Mouse (Mus musculus) heart, postnatal 0 days (tissue): ENCODE measurements at regions not wholly inside any gene's neighbourhood (a gene's known extent, or its start where the extent isn't known, plus 50 kb on each side); places are given as distances from the start of the nearest gene placed in this dataset.

Source experiments
- ATAC-seq: fragments of 200-750 bp; cut with Nextera tagmentation; 2 replicates; pipeline ENCODE4 v1.8.0; 2017; ENCODE audit warnings: low read depth, moderate number of reproducible peaks, moderate library complexity; ENCODE audit not compliant: insufficient read depth
- DNase-seq: peaks from one replicate; pipeline ENCODE4 v3.0.0-alpha.2; 2016; ENCODE audit warnings: low spot score
- H3K27ac ChIP-seq: fragments of 300-500 bp; sonication (generic); 2 replicates; pipeline ENCODE4 v1.5.1; 2014; ENCODE audit warnings: low read depth, mild to moderate bottlenecking
- H3K27me3 ChIP-seq: fragments of 300-500 bp; sonication (generic); 2 replicates; pipeline ENCODE4 v1.6.1; 2014; ENCODE audit warnings: low read length, mixed read lengths; ENCODE audit not compliant: control insufficient read depth, insufficient read depth
- H3K36me3 ChIP-seq: fragments of 300-500 bp; sonication (generic); replicated peaks from 2 replicates; pipeline ENCODE4 v1.6.1; 2014; ENCODE audit warnings: low read length, mixed read lengths; ENCODE audit not compliant: control insufficient read depth, insufficient read depth
- H3K4me1 ChIP-seq: fragments of 300-500 bp; sonication (generic); 2 replicates; pipeline ENCODE4 v1.6.1; 2014; ENCODE audit warnings: antibody characterized with exemption; ENCODE audit not compliant: control insufficient read depth, insufficient read depth
- H3K4me2 ChIP-seq: fragments of 300-500 bp; sonication (generic); 2 replicates; pipeline ENCODE4 v1.6.1; 2014; ENCODE audit warnings: low read depth, mild to moderate bottlenecking, low read length, moderate library complexity
- H3K4me3 ChIP-seq: fragments of 300-500 bp; sonication (generic); 2 replicates; pipeline ENCODE4 v1.5.1; 2014; ENCODE audit warnings: low read depth, low read length
- H3K9ac ChIP-seq: fragments of 300-500 bp; sonication (generic); replicated peaks from 2 replicates; pipeline ENCODE4 v1.6.1; 2014; ENCODE audit warnings: low read depth, low read length, mixed read lengths
- H3K9me3 ChIP-seq: fragments of 300-500 bp; sonication (generic); replicated peaks from 2 replicates; pipeline ENCODE4 v1.6.1; 2016; ENCODE audit warnings: low read length; ENCODE audit not compliant: control insufficient read depth
- CTCF ChIP-seq: IDR thresholded peaks from 2 replicates; pipeline ENCODE4 v1.5.1; 2016; ENCODE audit warnings: antibody characterized with exemption, control low read depth, low read depth
- EP300 ChIP-seq: IDR thresholded peaks from 2 replicates; pipeline ENCODE4 v1.6.1; 2016; ENCODE audit warnings: antibody characterized with exemption, low read depth
- WGBS: fragments of 180-500 bp; shearing (Covaris S2); extraction: QIAGEN DNeasy Blood & Tissue Kit; methylation state at CpG from one replicate; pipeline ENCODE4 v1.1.7; 2014; 5-methylcytosine and 5-hydroxymethylcytosine counted together

- Histone ChIP-seq H3K4me3 (no peak overlapping the region), H3K4me1 (0 out of 2 replicates have a peak, but pooled peaks cover 3% of the 10 kb centered on the region), H3K27me3 (no peaks in the 10 kb centered on the region), H3K4me2 (no peak overlapping the region), H3K9me3 (no peaks in the 10 kb centered on the region), H3K36me3 (no peaks in the 10 kb centered on the region), H3K9ac (no peak overlapping the region), H3K27ac (no peak overlapping the region)
- WGBS = 79% methylated on average over 4 of the region's 4 CpGs
- ATAC-seq = no peak
- TF ChIP-seq CTCF (no peak), EP300 (no peak)
- no peak for DNase-seq
Observed at GRCm38 (mm10) chr6:94780621-94781020, 80.7 kb upstream of the Lrig1 start.

GRCm38 (mm10) chr6:94779854-94780253 is 79.9 kb upstream of the Lrig1 start:
- H3K4me2 ChIP-seq = no peak overlapping the region
- H3K27ac ChIP-seq = peak overlapping the region; percentile 19; the same call in 1 of the 2 replicates
- ATAC-seq = peak; percentile 43; the same call in 1 of the 2 replicates
- H3K4me1 ChIP-seq = 0 out of 2 replicates have a peak, but pooled peaks cover 3% of the 10 kb centered on the region
- no peaks in the 10 kb centered on the region for H3K9me3 ChIP-seq
- DNase-seq = peak; percentile 63
- no peak for TF ChIP-seq EP300
- TF ChIP-seq CTCF = no peak
- no peak overlapping the region for H3K4me3 ChIP-seq
- whole genome bisulfite sequencing = 43% methylated on average over 7 of the region's 7 CpGs
- no peaks in the 10 kb centered on the region for H3K27me3 ChIP-seq
- no peak overlapping the region for H3K9ac ChIP-seq
- no peaks in the 10 kb centered on the region for H3K36me3 ChIP-seq

GRCm38 (mm10) chr6:94779213-94779612 is 79.3 kb upstream of the Lrig1 start:
- TF ChIP-seq CTCF (no peak), EP300 (no peak)
- Histone ChIP-seq H3K4me1 (peaks cover 4% of the 10 kb centered on the region; the same call in 1 of the 2 replicates), H3K4me3 (no peak overlapping the region), H3K4me2 (no peak overlapping the region), H3K9ac (no peak overlapping the region), H3K27ac (peak overlapping the region; percentile 19; the same call in 1 of the 2 replicates), H3K9me3 (no peaks in the 10 kb centered on the region), H3K36me3 (no peaks in the 10 kb centered on the region), H3K27me3 (no peaks in the 10 kb centered on the region)
- 51% methylated on average over 7 of the region's 7 CpGs for WGBS
- DNase-seq (no peak), ATAC-seq (no peak)

GRCm38 (mm10) chr6:94778797-94779196 is 78.8 kb upstream of the Lrig1 start:
- H3K4me2 ChIP-seq = no peak overlapping the region
- no peak overlapping the region for H3K9ac ChIP-seq
- 9% methylated on average over 1 of the region's 1 CpGs for WGBS
- no peak for ATAC-seq
- H3K36me3 ChIP-seq = no peaks in the 10 kb centered on the region
- H3K4me1 ChIP-seq = peaks cover 8% of the 10 kb centered on the region; the same call in 1 of the 2 replicates
- TF ChIP-seq EP300 (no peak), CTCF (no peak)
- H3K4me3 ChIP-seq = no peak overlapping the region
- no peak for DNase-seq
- H3K27ac ChIP-seq = no peak overlapping the region
- no peaks in the 10 kb centered on the region for H3K9me3 ChIP-seq
- H3K27me3 ChIP-seq = no peaks in the 10 kb centered on the region

- Histone ChIP-seq H3K4me2 (no peak overlapping the region), H3K4me3 (no peak overlapping the region), H3K27me3 (no peaks in the 10 kb centered on the region), H3K9ac (no peak overlapping the region), H3K27ac (no peak overlapping the region), H3K9me3 (no peaks in the 10 kb centered on the region), H3K36me3 (no peaks in the 10 kb centered on the region), H3K4me1 (peaks cover 14% of the 10 kb centered on the region; the same call in 1 of the 2 replicates)
- no peak for TF ChIP-seq EP300
- no peak for TF ChIP-seq CTCF
- DNase-seq (no peak), ATAC-seq (no peak)
- WGBS = 55% methylated on average over 4 of the region's 4 CpGs
Observed at GRCm38 (mm10) chr6:94776585-94776984, 76.6 kb upstream of the Lrig1 start.

- no peak overlapping the region for H3K27ac ChIP-seq
- H3K9ac ChIP-seq = no peak overlapping the region
- H3K4me2 ChIP-seq = no peak overlapping the region
- no peaks in the 10 kb centered on the region for H3K27me3 ChIP-seq
- no peaks in the 10 kb centered on the region for H3K36me3 ChIP-seq
- peaks cover 14% of the 10 kb centered on the region; the same call in 1 of the 2 replicates for H3K4me1 ChIP-seq
- DNase-seq (no peak), ATAC-seq (no peak)
- no peak overlapping the region for H3K4me3 ChIP-seq
- H3K9me3 ChIP-seq = no peaks in the 10 kb centered on the region
- WGBS = 94% methylated on average over 3 of the region's 3 CpGs
- TF ChIP-seq EP300 (no peak), CTCF (no peak)
Observed at GRCm38 (mm10) chr6:94774871-94775270, 74.9 kb upstream of the Lrig1 start.
